ENCODE assay signal across 8 mouse cellular contexts in the genomic region with DNA sequence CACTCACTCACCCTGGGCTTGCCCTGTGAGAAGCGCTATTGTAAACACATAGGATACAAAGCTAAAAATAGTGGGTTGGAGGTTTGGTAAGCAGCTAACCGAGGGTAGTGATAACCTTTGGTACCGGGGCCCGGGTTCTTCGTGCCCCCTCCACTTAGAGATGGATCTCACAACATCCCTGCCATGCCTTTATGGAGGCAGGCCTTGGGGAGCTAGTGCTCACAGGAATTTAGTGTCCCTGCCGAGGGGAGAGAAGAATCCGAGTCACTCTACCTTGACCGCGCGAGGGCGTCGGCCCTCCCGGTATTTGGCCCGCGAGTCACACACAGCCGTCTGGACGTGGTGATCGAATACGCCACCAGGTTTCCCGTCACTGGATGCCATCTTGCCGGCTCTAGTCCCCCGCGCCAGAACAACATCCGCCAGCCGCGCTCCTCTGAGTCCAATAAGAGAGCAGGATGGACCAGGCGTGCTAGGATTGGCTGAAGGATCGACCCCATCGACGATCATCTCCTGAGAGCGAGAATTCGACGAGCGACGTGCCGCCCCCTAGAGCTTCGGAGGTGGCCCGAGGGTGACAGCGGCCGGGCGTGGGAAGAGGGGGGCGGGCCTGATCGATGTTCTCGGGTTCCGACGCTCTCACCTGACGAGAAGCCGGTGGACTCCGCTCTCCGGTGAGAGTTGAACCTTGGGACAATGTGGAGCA. TPM values are rescaled to one million over a fixed set of nuclear protein-coding genes. Genes with fewer than 3 reads are reported as not detected.
DNase-seq lines count a peak whose midpoint lies in the region; ATAC-seq and TF ChIP-seq lines count a peak whose summit lies in the region.

A gene (plus strand): TSS at position 374 of the 706 bp plus-strand sequence.

- H3K4me2 ChIP-seq in CH12.LX (ENCODE audit: insufficient read depth, low read depth, poor library complexity, severe bottlenecking), result peak within 1 kb of the TSS; percentile 79
- peak within 1 kb of the TSS; percentile 79 for H3K4me2 ChIP-seq in forebrain, embryonic 11.5 days (ENCODE audit: low read depth, low read length, severe bottlenecking)
- peak within 1 kb of the TSS; percentile 92 for H3K4me2 ChIP-seq in heart, embryonic 16.5 days (ENCODE audit: low read depth, low read length)
- H3K4me2 ChIP-seq in liver, embryonic 15.5 days, result peak within 1 kb of the TSS; percentile 90
- H3K4me2 ChIP-seq in neural tube, embryonic 12.5 days (replicated peaks), result peak within 1 kb of the TSS; percentile 88

- in situ Hi-C loops in CH12.LX (cut with MboI; ENCODE audit: low pct_ligation_motif_present, low pct_unique_long_range_greater_than_20kb, low sequenced_read_pairs), result no loop called here

- TF ChIP-seq EP300 in CH12.LX (IDR thresholded peaks at IDR 0.05; ENCODE audit: low read length), result no peak

- TF ChIP-seq CTCF in CH12.LX (conservative IDR thresholded peaks at IDR 0.05 in 1 of 2, IDR thresholded peaks at IDR 0.05 in 1 of 2; ENCODE audit: low read depth in 2 of 2, low read length in 2 of 2), result peak in 1 of 2 experiments; percentile 65; a peak in 2 of 4 replicates

- peak; percentile 98 for ATAC-seq in forebrain, embryonic 11.5 days (replicated peaks; ENCODE audit: low FRiP score)
- ATAC-seq in heart, embryonic 16.5 days (replicated peaks; ENCODE audit: extremely low read depth, insufficient read depth, low FRiP score), result peak; percentile 98
- peak; percentile 97 for ATAC-seq in liver, embryonic 15.5 days (ENCODE audit: insufficient read depth)
- peak; percentile 98 for ATAC-seq in neural tube, embryonic 12.5 days (ENCODE audit: low FRiP score, low read depth)

- peak; percentile 96 for DNase-seq in CH12.LX (ENCODE audit: extremely low read depth)
- peak; percentile 96 for DNase-seq in c-Kit-positive CD71-positive TER-119-negative erythroid progenitor cells, embryonic 14.5 days (ENCODE audit: low read depth)
- DNase-seq in forebrain, embryonic 11.5 days (ENCODE audit: low spot score), result peak; percentile 96
- DNase-seq in kidney, postnatal 36 days, result peak; percentile 96 to 98
- peak; percentile 96 for DNase-seq in telencephalon, adult 2 months (ENCODE audit: low read depth, low spot score)

- H3K36me3 ChIP-seq in CH12.LX (replicated peaks in 1 of 2; ENCODE audit: control insufficient read depth in 1 of 2, insufficient read depth in 1 of 2, low read length in 1 of 2), result peaks cover 12 to 36% of the 10 kb centered on the region in 2 experiments
- H3K36me3 ChIP-seq in forebrain, embryonic 11.5 days (ENCODE audit: control insufficient read depth, insufficient read depth, low read length), result no peaks in the 10 kb centered on the region
- H3K36me3 ChIP-seq in heart, embryonic 16.5 days (ENCODE audit: control insufficient read depth, insufficient read depth), result peaks cover 6% of the 10 kb centered on the region
- H3K36me3 ChIP-seq in liver, embryonic 15.5 days (replicated peaks), result peaks cover 20% of the 10 kb centered on the region
- H3K36me3 ChIP-seq in neural tube, embryonic 12.5 days, result peaks cover 14% of the 10 kb centered on the region

- peak within 1 kb of the TSS; percentile 96 to 99 (median 97) for H3K4me3 ChIP-seq in CH12.LX (replicated peaks in 1 of 3; ENCODE audit: low read depth in 2 of 3, low read length in 2 of 3, poor library complexity in 1 of 3)
- peak within 1 kb of the TSS; percentile 78 for H3K4me3 ChIP-seq in forebrain, embryonic 11.5 days (ENCODE audit: low read depth, low read length)
- H3K4me3 ChIP-seq in heart, embryonic 16.5 days (ENCODE audit: low read length), result peak within 1 kb of the TSS; percentile 98
- peak within 1 kb of the TSS; percentile 86 for H3K4me3 ChIP-seq in liver, embryonic 15.5 days (replicated peaks)
- peak within 1 kb of the TSS; percentile 70 for H3K4me3 ChIP-seq in neural tube, embryonic 12.5 days

- H3K27me3 ChIP-seq in CH12.LX (replicated peaks), result no peaks in the 10 kb centered on the region
- H3K27me3 ChIP-seq in forebrain, embryonic 11.5 days (ENCODE audit: control insufficient read depth, insufficient read depth, low read length), result no peaks in the 10 kb centered on the region
- H3K27me3 ChIP-seq in heart, embryonic 16.5 days (ENCODE audit: control insufficient read depth, insufficient read depth, low read length), result no peaks in the 10 kb centered on the region
- no peaks in the 10 kb centered on the region for H3K27me3 ChIP-seq in liver, embryonic 15.5 days
- H3K27me3 ChIP-seq in neural tube, embryonic 12.5 days (replicated peaks), result no peaks in the 10 kb centered on the region

- H3K27ac ChIP-seq in CH12.LX (ENCODE audit: insufficient read depth, low read depth), result peak within 1 kb of the TSS; percentile 57
- H3K27ac ChIP-seq in forebrain, embryonic 11.5 days (ENCODE audit: low read depth, low read length), result no peak within 1 kb of the TSS
- H3K27ac ChIP-seq in heart, embryonic 16.5 days (ENCODE audit: low read length), result peak within 1 kb of the TSS; percentile 73
- H3K27ac ChIP-seq in liver, embryonic 15.5 days (replicated peaks), result peak within 1 kb of the TSS; percentile 71
- no peak within 1 kb of the TSS for H3K27ac ChIP-seq in neural tube, embryonic 12.5 days

- under 1% methylated on average over 50 of the region's 50 CpGs for WGBS in forebrain, embryonic 11.5 days
- WGBS in heart, embryonic 16.5 days, result under 1% methylated on average over 50 of the region's 50 CpGs
- WGBS in liver, embryonic 15.5 days (ENCODE audit: insufficient replicate concordance), result under 1% methylated on average over 50 of the region's 50 CpGs
- under 1% methylated on average over 50 of the region's 50 CpGs for WGBS in neural tube, embryonic 12.5 days

- peaks cover 20% of the 10 kb centered on the region for H3K79me2 ChIP-seq in CH12.LX (replicated peaks; ENCODE audit: control insufficient read depth, extremely low read depth, insufficient read depth, poor library complexity, severe bottlenecking)

- no peaks in the 10 kb centered on the region for H3K9me3 ChIP-seq in CH12.LX (replicated peaks; ENCODE audit: low read length)
- H3K9me3 ChIP-seq in forebrain, embryonic 11.5 days (ENCODE audit: control insufficient read depth, low read length), result no peaks in the 10 kb centered on the region
- no peaks in the 10 kb centered on the region for H3K9me3 ChIP-seq in heart, embryonic 16.5 days (replicated peaks; ENCODE audit: control insufficient read depth, low read length)
- H3K9me3 ChIP-seq in liver, embryonic 15.5 days (replicated peaks), result no peaks in the 10 kb centered on the region
- no peaks in the 10 kb centered on the region for H3K9me3 ChIP-seq in neural tube, embryonic 12.5 days

- TF ChIP-seq POLR2A in CH12.LX (IDR thresholded peaks at IDR 0.05; ENCODE audit: low read depth, low read length), result peak; percentile 61

- dilution Hi-C loops in CH12.LX (cut with MboI; ENCODE audit: extremely low pct_ligation_motif_present, extremely low pct_unique_long_range_greater_than_20kb, low sequenced_read_pairs), result no loop called here

- H3K9ac ChIP-seq in CH12.LX (ENCODE audit: insufficient read depth, low read depth), result peak within 1 kb of the TSS; percentile 76
- peak within 1 kb of the TSS; percentile 68 for H3K9ac ChIP-seq in forebrain, embryonic 11.5 days (ENCODE audit: low read length)
- H3K9ac ChIP-seq in heart, embryonic 16.5 days (ENCODE audit: low read length), result peak within 1 kb of the TSS; percentile 81
- peak within 1 kb of the TSS; percentile 75 for H3K9ac ChIP-seq in liver, embryonic 15.5 days
- H3K9ac ChIP-seq in neural tube, embryonic 12.5 days, result peak within 1 kb of the TSS; percentile 66

- H3K4me1 ChIP-seq in CH12.LX (ENCODE audit: control insufficient read depth in 1 of 2, insufficient read depth in 2 of 2), result peaks cover 0 to 18% of the 10 kb centered on the region in 2 experiments; a peak in 2 of 4 replicates
- no peaks in the 10 kb centered on the region; the same call in 1 of the 2 replicates for H3K4me1 ChIP-seq in forebrain, embryonic 11.5 days (replicated peaks; ENCODE audit: control insufficient read depth, insufficient read depth, low read length)
- H3K4me1 ChIP-seq in heart, embryonic 16.5 days (ENCODE audit: control insufficient read depth, insufficient read depth, low read length), result peaks cover 16% of the 10 kb centered on the region
- peaks cover 26% of the 10 kb centered on the region for H3K4me1 ChIP-seq in liver, embryonic 15.5 days (replicated peaks)
- peaks cover 15% of the 10 kb centered on the region for H3K4me1 ChIP-seq in neural tube, embryonic 12.5 days

- TF ChIP-seq RAD21 in CH12.LX (IDR thresholded peaks at IDR 0.05; ENCODE audit: low read depth, low read length), result no peak; the same call in 1 of the 2 replicates

TF ChIP-seq in CH12.LX, 34 proteins besides CTCF, POLR2A, EP300 and RAD21 (continues in another document):
- TF ChIP-seq MXI1 (IDR thresholded peaks at IDR 0.05; ENCODE audit: low read depth, low read length), result peak; percentile 94
- TF ChIP-seq UBTF (IDR thresholded peaks at IDR 0.05; ENCODE audit: low read depth, low read length), result no peak
- peak; percentile 85 for TF ChIP-seq MAX (IDR thresholded peaks at IDR 0.05; ENCODE audit: low read length)
- TF ChIP-seq KAT2A (IDR thresholded peaks at IDR 0.05; ENCODE audit: insufficient replicate concordance, low read length), result peak; percentile 83; the same call in 1 of the 2 replicates
- TF ChIP-seq IRF4 (IDR thresholded peaks at IDR 0.05; ENCODE audit: low read depth, low read length), result peak; percentile 79
- peak; percentile 80; the same call in 1 of the 2 replicates for TF ChIP-seq TCF12 (IDR thresholded peaks at IDR 0.05; ENCODE audit: low read depth, low read length)
- no peak for TF ChIP-seq TBP (conservative IDR thresholded peaks at IDR 0.05; ENCODE audit: low read depth, low read length)
- TF ChIP-seq ELF1 (IDR thresholded peaks at IDR 0.05; ENCODE audit: low read depth, low read length), result peak; percentile 77
- peak; percentile 64; the same call in 1 of the 2 replicates for TF ChIP-seq E2F4 (IDR thresholded peaks at IDR 0.05; ENCODE audit: insufficient replicate concordance, low read depth, low read length)
- TF ChIP-seq HCFC1 (IDR thresholded peaks at IDR 0.05; ENCODE audit: low read depth, low read length), result peak; percentile 91
- peak; percentile 84; the same call in 1 of the 2 replicates for TF ChIP-seq RCOR1 (conservative IDR thresholded peaks at IDR 0.05; ENCODE audit: low read depth, low read length)
- TF ChIP-seq ZC3H11A (IDR thresholded peaks at IDR 0.05; ENCODE audit: low read depth, low read length), result no peak
- TF ChIP-seq ZKSCAN1 (IDR thresholded peaks at IDR 0.05; ENCODE audit: borderline replicate concordance, low read depth, low read length), result no peak
- TF ChIP-seq USF1 (IDR thresholded peaks at IDR 0.05; ENCODE audit: low read depth, low read length), result no peak

RNA-seq across cellular contexts. Expression of the gene that starts here (rescaled TPM):
- total RNA-seq in CH12.LX (2012; rRNA removed) (5.8 and 8.4 TPM in 2 replicates), CH12.LX (2014; rRNA removed) (10.3 and 11.2 TPM in 2 replicates)
- 10.5 and 14.4 TPM in 2 replicates for polyA plus RNA-seq in CH12.LX (2012; ENCODE audit: insufficient read length, low read depth)
- 14.0 and 16.6 TPM in 2 replicates for polyA plus RNA-seq in forebrain, embryonic 11.5 days (2014; fragmentation: Nextera tagmentation; extraction: Ambion mirVana)
- 11.1 and 11.4 TPM in 2 replicates for polyA plus RNA-seq in heart, embryonic 16.5 days (2015; fragmentation: Nextera tagmentation; extraction: Ambion mirVana)
- polyA plus RNA-seq in liver, embryonic 15.5 days (2015; fragmentation: Nextera tagmentation; extraction: Ambion mirVana), result 4.8 and 5.4 TPM in 2 replicates
- 20.6 and 22.4 TPM in 2 replicates for polyA plus RNA-seq in neural tube, embryonic 12.5 days (2016; fragmentation: Nextera tagmentation; extraction: Ambion mirVana)

Comparison
In these comparisons a context has a peak if more than half of its experiments do, and no peak if none do; other contexts are left out.
1. H3K27ac ChIP-seq: peak in CH12.LX (single experiment), heart, embryonic 16.5 days (single experiment) and liver, embryonic 15.5 days (single experiment); none in forebrain, embryonic 11.5 days (single experiment) and neural tube, embryonic 12.5 days (single experiment).
2. Peak in every context shown above with its lines, with median percentiles within 50 percentile points of each other: DNase-seq, H3K4me2 ChIP-seq, H3K4me3 ChIP-seq, H3K9ac ChIP-seq and ATAC-seq.